In genomic region chr2:92711122-92711777, GRCm38 (mm10) we compare ENCODE assay signal across 12 mouse cellular contexts.
DNase-seq lines count a peak whose midpoint lies in the region; ATAC-seq and TF ChIP-seq lines count a peak whose summit lies in the region.
"Had no signal": no experiment of that assay in that cellular context is flagged by ENCODE, and none has a peak within 500 bp of the region (broad histone marks: within the 10 kb centered on the region; RNA-seq: fewer than 3 reads in every experiment).

No protein-coding gene starts in this region.

- 28% methylated on average over 15 of the region's 15 CpGs for WGBS in heart, embryonic 16.5 days
- WGBS in hindbrain, embryonic 13.5 days: 37% methylated on average over 15 of the region's 15 CpGs
- 30% methylated on average over 15 of the region's 15 CpGs for WGBS in midbrain, postnatal 0 days

- 0 out of 2 replicates have a peak overlapping the region, but pooled peaks have one; percentile 9 for H3K9ac ChIP-seq in heart, embryonic 16.5 days (ENCODE audit: low read length)
- H3K9ac ChIP-seq in hindbrain, embryonic 13.5 days: no peak overlapping the region
- H3K9ac ChIP-seq in midbrain, postnatal 0 days (replicated peaks; ENCODE audit: low read length, poor library complexity, severe bottlenecking): no peak overlapping the region

- 0 out of 2 replicates have a peak overlapping the region, but pooled peaks have one; percentile 7 for H3K4me3 ChIP-seq in heart, embryonic 16.5 days (ENCODE audit: low read length)
- no peak overlapping the region for H3K4me3 ChIP-seq in hindbrain, embryonic 13.5 days
- no peak overlapping the region for H3K4me3 ChIP-seq in midbrain, postnatal 0 days (ENCODE audit: low read depth, low read length)
- H3K4me3 ChIP-seq: erythroblast, embryonic 14.5 days; megakaryocyte, embryonic 14.5 days had no signal

- no peaks in the 10 kb centered on the region for H3K9me3 ChIP-seq in heart, embryonic 16.5 days (replicated peaks; ENCODE audit: control insufficient read depth, low read length)
- no peaks in the 10 kb centered on the region for H3K9me3 ChIP-seq in hindbrain, embryonic 13.5 days
- no peaks in the 10 kb centered on the region for H3K9me3 ChIP-seq in midbrain, postnatal 0 days (ENCODE audit: low read length)
- H3K9me3 ChIP-seq: megakaryocyte, embryonic 14.5 days had no signal

- DNase-seq in heart, adult 11 months: no peak
- DNase-seq in embryo, embryonic 10 days (ENCODE audit: low spot score): peak; percentile 31
- no peak for DNase-seq in midbrain, postnatal 0 days (ENCODE audit: low spot score)
- DNase-seq in urinary bladder, postnatal 4 days (ENCODE audit: low spot score in 2 of 2): no peak
- DNase-seq in frontal cortex, postnatal 14 days (ENCODE audit: low spot score in 2 of 2): no peak
- no peak for DNase-seq in frontal cortex, postnatal 25 days (ENCODE audit: low spot score in 2 of 2)
- DNase-seq: adrenal gland, postnatal 25 days; kidney, adult 9 months had no signal

- no peaks in the 10 kb centered on the region for H3K4me1 ChIP-seq in heart, embryonic 16.5 days (ENCODE audit: control insufficient read depth, insufficient read depth, low read length)
- H3K4me1 ChIP-seq in hindbrain, embryonic 13.5 days (replicated peaks): peaks cover 28% of the 10 kb centered on the region
- peaks cover 22% of the 10 kb centered on the region for H3K4me1 ChIP-seq in midbrain, postnatal 0 days (ENCODE audit: insufficient read depth, low read length)
- H3K4me1 ChIP-seq: megakaryocyte, embryonic 14.5 days had no signal

- no peak for TF ChIP-seq CTCF in midbrain, postnatal 0 days (IDR thresholded peaks at IDR 0.05)

- H3K27me3 ChIP-seq in heart, embryonic 16.5 days (ENCODE audit: control insufficient read depth, insufficient read depth, low read length): no peaks in the 10 kb centered on the region
- H3K27me3 ChIP-seq in hindbrain, embryonic 13.5 days: no peaks in the 10 kb centered on the region
- H3K27me3 ChIP-seq in midbrain, postnatal 0 days (ENCODE audit: insufficient read depth, low read length): no peaks in the 10 kb centered on the region

- no peak for ATAC-seq in heart, embryonic 16.5 days (replicated peaks; ENCODE audit: extremely low read depth, insufficient read depth, low FRiP score)
- ATAC-seq in hindbrain, embryonic 13.5 days (ENCODE audit: low FRiP score): peak; percentile 34; the same call in 1 of the 2 replicates
- no peak for ATAC-seq in midbrain, postnatal 0 days (ENCODE audit: low FRiP score)

- no peak overlapping the region for H3K27ac ChIP-seq in heart, embryonic 16.5 days (ENCODE audit: low read length)
- peak overlapping the region; percentile 60 for H3K27ac ChIP-seq in hindbrain, embryonic 13.5 days
- H3K27ac ChIP-seq in midbrain, postnatal 0 days (ENCODE audit: low read depth, low read length): peak overlapping the region; percentile 85

- no peaks in the 10 kb centered on the region for H3K36me3 ChIP-seq in heart, embryonic 16.5 days (ENCODE audit: control insufficient read depth, insufficient read depth)
- no peaks in the 10 kb centered on the region for H3K36me3 ChIP-seq in hindbrain, embryonic 13.5 days
- no peaks in the 10 kb centered on the region for H3K36me3 ChIP-seq in midbrain, postnatal 0 days (ENCODE audit: insufficient read depth, low read length)

- H3K4me2 ChIP-seq in heart, embryonic 16.5 days (ENCODE audit: low read depth, low read length): peak overlapping the region; percentile 51
- H3K4me2 ChIP-seq in hindbrain, embryonic 13.5 days: peak overlapping the region; percentile 15; the same call in 1 of the 2 replicates
- H3K4me2 ChIP-seq in midbrain, postnatal 0 days (ENCODE audit: low read depth, low read length, poor library complexity, severe bottlenecking): no peak overlapping the region
